In genomic region chrX:155193732-155194443, GRCm38 (mm10) we compare ENCODE assay signal across 28 mouse cellular contexts. TPM values are rescaled to one million over a fixed set of nuclear protein-coding genes. Genes with fewer than 3 reads are reported as not detected.
A peak's percentile ranks its signal among the peaks of the same experiment; 100 is the strongest.
DNase-seq lines count a peak whose midpoint lies in the region; ATAC-seq and TF ChIP-seq lines count a peak whose summit lies in the region.
"Had no signal": no experiment of that assay in that cellular context is flagged by ENCODE, and none has a peak within 500 bp of the region (broad histone marks: within the 10 kb centered on the region; RNA-seq: fewer than 3 reads in every experiment).

No protein-coding gene starts in this region.

- no peak for DNase-seq in heart, adult 18-20 months
- DNase-seq in lung, postnatal 25 days (ENCODE audit: low spot score): no peak
- DNase-seq in cerebellum, postnatal 14 days: no peak
- DNase-seq in kidney, adult 9 months: no peak
- DNase-seq: adrenal gland, postnatal 36 days; cerebellum, adult 11-12 months; cerebellum, postnatal 25 days; gastrocnemius, postnatal 10 days; kidney, adult 18-20 months; kidney, postnatal 10 days; liver; lung, postnatal 4 days; right cerebral cortex, adult 18-20 months; thymus, adult 2 months; thymus, postnatal 4 days had no signal

- no peaks in the 10 kb centered on the region for H3K36me3 ChIP-seq in heart, embryonic 13.5 days
- H3K36me3 ChIP-seq in lung, embryonic 16.5 days (ENCODE audit: control insufficient read depth, insufficient read depth, low read length): no peaks in the 10 kb centered on the region
- H3K36me3 ChIP-seq in intestine, embryonic 15.5 days: no peaks in the 10 kb centered on the region
- H3K36me3 ChIP-seq in small intestine, adult 2 months (ENCODE audit: control insufficient read depth, insufficient read depth, low read length): no peaks in the 10 kb centered on the region
- H3K36me3 ChIP-seq: embryonic facial prominence, embryonic 12.5 days; hindbrain, embryonic 10.5 days; limb, embryonic 10.5 days; neural tube, embryonic 15.5 days had no signal

- TF ChIP-seq POLR2A in small intestine, adult 2 months (IDR thresholded peaks at IDR 0.05; ENCODE audit: low read depth, low read length): no peak

- no peak for TF ChIP-seq CTCF in small intestine, adult 2 months (IDR thresholded peaks at IDR 0.05; ENCODE audit: extremely low read depth, insufficient read length, insufficient replicate concordance, low read depth, low read length)

- H3K9me3 ChIP-seq in heart, embryonic 13.5 days: no peaks in the 10 kb centered on the region
- no peaks in the 10 kb centered on the region for H3K9me3 ChIP-seq in lung, embryonic 16.5 days (ENCODE audit: control insufficient read depth, low read length)
- H3K9me3 ChIP-seq in intestine, embryonic 15.5 days: no peaks in the 10 kb centered on the region
- H3K9me3 ChIP-seq: embryonic facial prominence, embryonic 12.5 days; forebrain, embryonic 13.5 days; hindbrain, embryonic 10.5 days; limb, embryonic 10.5 days; neural tube, embryonic 15.5 days had no signal

- H3K9ac ChIP-seq in heart, embryonic 13.5 days: no peak overlapping the region
- H3K9ac ChIP-seq in lung, embryonic 16.5 days (ENCODE audit: low read length): no peak overlapping the region
- no peak overlapping the region for H3K9ac ChIP-seq in intestine, embryonic 15.5 days
- H3K9ac ChIP-seq: embryonic facial prominence, embryonic 12.5 days; forebrain, embryonic 13.5 days; neural tube, embryonic 15.5 days had no signal

- H3K4me3 ChIP-seq in heart, embryonic 13.5 days: no peak overlapping the region
- H3K4me3 ChIP-seq in lung, embryonic 16.5 days (ENCODE audit: low read length): no peak overlapping the region
- H3K4me3 ChIP-seq in intestine, embryonic 15.5 days (replicated peaks): no peak overlapping the region
- no peak overlapping the region for H3K4me3 ChIP-seq in small intestine, adult 2 months (ENCODE audit: low read depth, low read length)
- H3K4me3 ChIP-seq: embryonic facial prominence, embryonic 12.5 days; erythroblast, embryonic 14.5 days; forebrain, embryonic 13.5 days; hindbrain, embryonic 10.5 days; limb, embryonic 10.5 days; neural tube, embryonic 15.5 days had no signal

- no peaks in the 10 kb centered on the region for H3K27me3 ChIP-seq in heart, embryonic 13.5 days (replicated peaks)
- no peaks in the 10 kb centered on the region for H3K27me3 ChIP-seq in lung, embryonic 16.5 days (ENCODE audit: control insufficient read depth, insufficient read depth, low read depth, low read length)
- no peaks in the 10 kb centered on the region for H3K27me3 ChIP-seq in intestine, embryonic 15.5 days (replicated peaks)
- no peaks in the 10 kb centered on the region for H3K27me3 ChIP-seq in small intestine, adult 2 months (ENCODE audit: control insufficient read depth, insufficient read depth, low read length)
- H3K27me3 ChIP-seq: embryonic facial prominence, embryonic 12.5 days; forebrain, embryonic 13.5 days; neural tube, embryonic 15.5 days had no signal

- 49% methylated on average over 5 of the region's 5 CpGs for WGBS in heart, embryonic 13.5 days
- 45% methylated on average over 5 of the region's 5 CpGs for WGBS in lung, embryonic 16.5 days
- WGBS in intestine, embryonic 15.5 days: 50% methylated on average over 5 of the region's 5 CpGs
- 34% methylated on average over 5 of the region's 5 CpGs for WGBS in small intestine, adult 2 months

- no peaks in the 10 kb centered on the region for H3K4me1 ChIP-seq in heart, embryonic 13.5 days
- no peaks in the 10 kb centered on the region for H3K4me1 ChIP-seq in lung, embryonic 16.5 days (replicated peaks; ENCODE audit: control insufficient read depth, insufficient read depth, low read length)
- H3K4me1 ChIP-seq in intestine, embryonic 15.5 days (replicated peaks): no peaks in the 10 kb centered on the region
- H3K4me1 ChIP-seq in small intestine, adult 2 months (ENCODE audit: control insufficient read depth, insufficient read depth, insufficient read length, low read length): 0 out of 2 replicates have a peak, but pooled peaks cover 2% of the 10 kb centered on the region
- H3K4me1 ChIP-seq: embryonic facial prominence, embryonic 12.5 days; forebrain, embryonic 13.5 days; hindbrain, embryonic 10.5 days; limb, embryonic 10.5 days; neural tube, embryonic 15.5 days had no signal

- H3K27ac ChIP-seq in heart, embryonic 13.5 days (replicated peaks): peak overlapping the region; percentile 38
- H3K27ac ChIP-seq in lung, embryonic 16.5 days (ENCODE audit: low read length): peak overlapping the region; percentile 22
- H3K27ac ChIP-seq in intestine, embryonic 15.5 days: no peak overlapping the region
- H3K27ac ChIP-seq in small intestine, adult 2 months (ENCODE audit: insufficient read depth, low read depth, low read length): peak overlapping the region; percentile 73
- H3K27ac ChIP-seq: embryonic facial prominence, embryonic 12.5 days; forebrain, embryonic 13.5 days; hindbrain, embryonic 10.5 days; limb, embryonic 10.5 days; neural tube, embryonic 15.5 days; stomach, postnatal 0 days had no signal

- ATAC-seq in heart, embryonic 13.5 days (ENCODE audit: extremely low read depth, insufficient number of reproducible peaks, low FRiP score, low TSS enrichment): no peak
- peak; percentile 34; the same call in 1 of the 2 replicates for ATAC-seq in lung, embryonic 16.5 days (ENCODE audit: low read depth)
- ATAC-seq in intestine, embryonic 15.5 days: peak; percentile 94
- ATAC-seq: forebrain, embryonic 13.5 days; hindbrain, embryonic 16.5 days had no signal

- no peak overlapping the region for H3K4me2 ChIP-seq in heart, embryonic 13.5 days
- no peak overlapping the region for H3K4me2 ChIP-seq in lung, embryonic 16.5 days (ENCODE audit: low read depth, low read length)
- H3K4me2 ChIP-seq in intestine, embryonic 15.5 days (replicated peaks): no peak overlapping the region
- H3K4me2 ChIP-seq: embryonic facial prominence, embryonic 12.5 days; forebrain, embryonic 13.5 days; midbrain, embryonic 11.5 days; neural tube, embryonic 15.5 days had no signal

RNA-seq across cellular contexts. Expression of gene Sat1, which starts 22.4 kb away (rescaled TPM):
- 89.9 and 96.1 TPM in 2 replicates for polyA plus RNA-seq in heart, embryonic 13.5 days (2015; fragmentation: Nextera tagmentation; extraction: Ambion mirVana)
- 10 to 100 TPM; 29.0 to 37.8 TPM for total RNA-seq in heart, adult 18-20 months (2021)
- 160 and 174 TPM in 2 replicates for polyA plus RNA-seq in lung, embryonic 16.5 days (2015; fragmentation: Nextera tagmentation; extraction: Ambion mirVana)
- 281 and 284 TPM in 2 replicates for polyA plus RNA-seq in intestine, embryonic 15.5 days (2015; fragmentation: Nextera tagmentation; extraction: Ambion mirVana)
- 6.8 and 12.4 TPM in 2 replicates for polyA plus RNA-seq in small intestine, adult 2 months (2012; rRNA removed)
